Mouse (Mus musculus) adrenal gland, adult (tissue): Measurements from ENCODE around the gene Zfp62.

Experiments used
- DNase-seq, 2 experiments: peaks; one replicate each; pipeline ENCODE4 v3.0.0; 2022 to 2023; ENCODE audit warnings: low spot score in 1 of 2; ENCODE audit not compliant: inconsistent age in 2 of 2

The Zfp62 gene

DNA sequence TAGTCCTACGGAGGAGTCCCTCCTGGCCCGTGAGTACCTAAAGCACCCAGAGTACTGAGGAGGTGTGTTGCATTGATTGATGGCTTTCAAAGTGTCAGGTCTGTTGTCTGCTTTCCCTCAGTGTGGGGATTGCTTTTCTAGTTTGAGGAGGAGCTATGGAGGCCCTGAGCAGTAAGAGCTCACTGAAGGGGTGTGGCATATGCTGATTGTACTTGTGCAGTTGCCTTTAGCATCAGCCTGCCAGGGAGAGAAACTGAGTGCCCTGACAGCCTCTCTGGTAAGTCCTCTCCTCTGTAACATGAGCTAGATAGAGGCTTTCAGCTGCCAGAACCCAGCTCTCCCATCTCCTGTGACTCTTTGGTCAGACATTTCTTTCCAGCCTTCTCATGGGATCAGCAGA lies 44.2 kb downstream of the Zfp62 start:
- DNase-seq, result no peak

DNA sequence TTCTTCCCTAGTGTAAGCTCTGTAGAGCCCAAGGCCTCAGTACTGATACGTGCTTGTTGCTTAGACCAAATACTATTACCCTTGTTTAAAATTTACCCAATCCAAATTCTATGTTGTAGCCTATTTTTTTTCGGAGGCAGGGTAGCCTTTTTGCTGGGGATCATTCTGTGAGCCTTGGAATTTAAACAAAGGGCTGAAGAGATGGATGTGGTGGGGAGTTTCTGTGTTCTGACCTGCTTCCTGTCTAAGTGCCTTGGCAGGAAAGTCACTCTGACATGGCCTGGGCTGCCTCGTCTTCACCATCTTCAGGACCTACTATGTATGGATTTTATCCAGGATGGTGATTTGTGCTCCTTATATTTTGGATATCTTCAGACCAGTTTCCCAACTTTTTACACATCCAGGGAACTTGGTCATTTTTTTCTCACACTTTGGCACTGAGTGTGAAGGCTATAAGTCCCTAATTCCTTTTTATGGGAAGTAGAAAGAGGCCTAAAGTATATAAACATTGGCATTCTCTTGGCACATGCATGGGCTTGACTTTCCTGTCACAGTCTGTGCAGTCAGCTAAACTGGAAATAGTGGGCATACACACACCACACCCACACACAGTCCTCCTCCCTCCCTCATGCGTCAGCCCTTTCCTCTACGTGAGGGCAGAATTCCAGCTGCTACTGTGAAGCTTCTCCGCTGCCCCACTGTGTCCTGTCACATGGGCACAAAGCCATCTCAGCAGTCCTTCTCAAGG lies 45.3 kb downstream of the Zfp62 start:
- DNase-seq, result peak; percentile 82 to 88

DNA sequence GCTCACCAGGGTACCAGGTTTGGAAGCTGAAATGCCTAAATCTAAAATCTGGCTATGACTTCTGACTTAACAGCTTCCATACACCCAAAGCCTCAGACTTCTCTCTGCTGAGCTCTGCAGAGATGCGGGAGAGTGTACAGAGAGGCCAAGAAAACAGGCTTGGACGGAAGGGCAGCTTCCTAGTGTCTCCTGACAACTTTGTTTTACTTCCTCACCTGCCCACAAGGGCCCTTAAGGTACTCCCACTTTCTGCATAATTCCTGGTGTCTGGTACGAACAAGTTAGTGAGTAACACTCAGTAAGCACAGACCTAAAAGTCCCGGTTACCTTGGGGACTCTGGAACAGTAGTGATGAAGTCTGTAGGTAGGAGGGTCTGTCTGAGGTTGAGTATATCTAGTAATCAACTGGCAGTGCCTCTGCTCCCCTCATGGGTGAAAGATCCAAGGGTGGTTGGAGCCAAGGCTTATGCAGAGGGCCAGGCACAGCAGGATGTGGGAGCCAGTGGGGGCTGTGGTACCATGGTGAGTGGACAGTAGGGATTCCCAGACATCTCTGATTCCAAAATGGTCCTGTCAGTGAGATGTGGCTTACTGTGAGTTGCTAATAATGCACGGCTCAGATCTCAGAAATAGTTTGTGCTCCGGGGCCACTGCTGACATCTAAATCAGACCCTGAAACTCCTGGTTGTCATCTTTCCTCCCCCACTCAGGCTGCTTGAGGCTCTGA lies 46.0 kb downstream of the Zfp62 start:
- DNase-seq, result peak in 1 of 2 experiments; percentile 64

DNA sequence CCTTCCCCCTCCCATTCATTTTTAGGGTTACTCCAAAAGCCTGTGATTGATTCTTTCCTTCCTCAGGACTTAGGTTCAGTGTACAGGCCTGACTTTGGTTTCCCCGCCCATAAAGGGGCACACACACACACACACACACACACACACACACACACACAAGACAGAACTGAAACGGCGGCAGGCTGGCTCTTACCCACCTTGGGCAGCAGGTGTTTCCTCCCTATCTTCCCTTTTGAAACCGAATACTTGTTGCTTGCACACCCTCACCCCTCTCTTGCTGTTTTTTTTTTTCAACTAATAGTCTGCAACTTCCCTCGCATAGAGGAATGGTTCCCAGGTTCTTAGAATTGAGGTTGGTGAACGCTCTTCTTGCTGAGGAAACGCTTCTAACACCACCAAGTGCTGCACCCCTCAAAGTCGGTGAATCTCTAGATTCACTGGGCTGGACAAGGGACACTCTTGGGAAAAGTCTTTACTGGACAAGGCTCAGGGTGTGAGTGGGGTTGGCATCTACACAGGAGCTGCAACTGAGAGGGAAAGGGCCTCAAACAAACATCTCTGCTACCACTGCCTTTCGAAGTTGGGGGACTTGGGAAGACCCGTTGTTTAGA lies 46.8 kb downstream of the Zfp62 start:
- DNase-seq, result peak in 1 of 2 experiments; percentile 41

DNA sequence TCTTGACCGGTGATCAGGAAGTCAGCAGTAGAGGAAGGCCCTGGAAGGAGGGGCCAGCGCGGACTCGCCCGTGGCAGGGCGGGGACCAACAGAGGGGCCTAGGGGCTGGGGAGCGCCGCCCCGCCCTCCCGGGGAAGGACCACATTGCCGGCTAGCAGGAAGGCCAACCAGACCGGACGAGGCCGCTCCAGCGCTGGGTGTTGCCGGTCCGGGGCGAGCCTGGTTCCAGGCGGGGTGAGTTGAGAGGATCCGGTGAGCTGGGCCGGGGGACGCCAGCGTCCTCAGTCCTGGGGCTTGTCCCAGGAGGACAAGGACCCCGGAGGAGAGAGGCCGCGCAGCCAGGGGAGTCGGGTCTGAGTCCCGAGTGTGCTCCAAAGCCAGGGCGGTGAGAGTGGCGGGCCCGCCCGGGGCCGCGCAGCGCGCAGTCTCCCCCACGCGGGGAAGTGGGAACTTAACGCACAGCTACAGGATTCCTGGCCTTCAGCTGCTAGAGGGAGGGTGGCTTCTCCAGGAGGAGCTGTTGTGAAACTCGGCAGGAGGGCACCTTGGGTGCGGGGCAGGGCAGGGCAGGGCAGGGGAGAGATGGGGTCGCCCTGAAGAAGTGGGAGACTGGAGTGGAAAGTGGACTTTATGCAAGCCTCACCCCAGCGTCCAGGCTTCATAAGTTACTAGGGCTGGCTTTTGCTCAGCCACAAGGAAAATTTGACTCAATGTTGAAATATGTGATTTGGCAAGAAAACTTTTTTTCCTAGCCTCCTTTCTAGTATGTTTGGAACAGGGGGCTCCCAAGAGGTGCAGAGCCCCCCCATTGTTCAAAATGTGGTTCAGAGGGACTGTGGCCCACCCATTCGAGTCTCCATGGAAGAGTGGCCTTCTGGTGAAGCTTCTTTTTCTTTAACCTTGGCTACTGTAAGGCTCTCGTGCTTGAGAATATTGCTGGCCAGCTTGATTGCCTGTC lies 47.6 kb downstream of the Zfp62 start:
- peak; percentile 95 to 98 for DNase-seq

DNA sequence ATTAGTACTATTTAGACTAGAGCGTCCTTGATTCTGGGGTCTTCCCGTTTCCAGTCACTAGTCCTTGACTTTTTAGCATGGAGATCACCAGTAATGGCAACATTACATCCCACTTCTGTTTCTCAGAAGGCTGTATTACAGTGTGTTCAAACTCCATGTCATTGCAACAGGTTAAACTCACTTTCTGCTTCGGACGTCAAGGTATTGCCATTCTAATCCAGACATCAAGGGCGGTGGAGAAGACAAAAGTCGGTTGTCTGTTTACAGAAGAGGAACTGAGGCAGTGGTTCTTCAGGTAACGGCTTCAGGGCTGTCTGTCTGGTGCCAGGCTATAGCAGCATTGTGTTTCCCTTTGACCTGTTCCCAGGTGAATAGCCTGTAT lies 48.3 kb downstream of the Zfp62 start:
- DNase-seq, result peak in 1 of 2 experiments; percentile 87

DNA sequence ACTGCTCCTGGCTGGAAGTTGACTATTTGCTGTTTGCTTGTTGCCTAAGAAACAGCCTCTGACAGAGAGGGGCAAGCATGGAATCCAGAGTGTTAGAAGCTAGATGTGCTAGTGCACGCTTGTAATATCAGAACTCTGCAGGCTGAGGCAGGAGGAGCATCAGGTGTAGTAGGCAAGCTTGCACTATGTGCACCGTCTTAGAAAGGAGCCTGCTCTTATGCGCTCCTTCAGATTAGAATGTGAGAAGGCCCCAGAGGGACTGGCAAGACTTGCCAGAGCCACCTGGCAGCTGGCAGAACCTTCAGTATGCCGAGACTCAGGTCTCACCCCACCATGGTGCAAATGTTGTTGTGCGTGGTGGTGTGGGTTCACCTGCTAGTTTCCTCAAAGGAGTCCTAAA lies 49.0 kb downstream of the Zfp62 start:
- DNase-seq, result peak in 1 of 2 experiments; percentile 60

DNA sequence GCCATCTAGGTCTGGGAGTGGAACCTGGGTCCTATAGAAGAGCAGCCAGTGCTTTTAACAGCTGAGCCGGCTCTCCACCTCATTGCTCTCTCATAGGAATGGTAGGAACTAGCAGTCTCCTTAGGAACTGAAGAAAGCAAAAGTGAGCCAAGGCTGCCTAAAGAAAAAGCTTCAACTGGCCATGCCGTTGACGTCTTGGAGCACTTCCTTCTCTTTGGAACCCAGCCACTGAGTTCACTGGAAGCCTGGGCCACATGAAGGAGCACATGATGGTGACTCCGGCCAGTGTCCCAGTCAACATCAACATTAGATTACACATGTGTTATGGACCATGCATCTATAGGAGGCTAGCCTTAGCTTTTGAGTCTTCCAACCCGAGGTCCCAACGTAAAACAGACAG lies 49.9 kb downstream of the Zfp62 start:
- DNase-seq, result peak in 1 of 2 experiments; percentile 65

DNA sequence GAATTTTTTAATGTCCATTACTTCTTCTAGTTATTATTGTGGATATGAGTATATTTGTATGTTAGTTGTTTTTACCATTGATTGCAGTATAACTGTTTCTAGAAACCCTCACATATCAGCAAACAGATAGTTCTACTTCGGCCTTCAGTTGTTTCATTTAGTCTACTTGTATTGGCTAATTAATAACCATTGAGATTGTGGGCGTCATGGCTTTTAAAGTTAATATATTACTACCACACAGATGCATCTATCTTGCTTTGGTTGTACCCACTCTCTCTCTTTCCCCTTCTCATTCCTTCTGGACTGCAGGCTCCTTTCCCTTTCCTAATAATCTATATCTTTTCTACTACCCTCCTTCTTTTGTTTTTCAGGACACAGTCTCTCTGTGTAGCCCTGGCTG lies 56.2 kb downstream of the Zfp62 start:
- DNase-seq, result peak in 1 of 2 experiments; percentile 19

DNA sequence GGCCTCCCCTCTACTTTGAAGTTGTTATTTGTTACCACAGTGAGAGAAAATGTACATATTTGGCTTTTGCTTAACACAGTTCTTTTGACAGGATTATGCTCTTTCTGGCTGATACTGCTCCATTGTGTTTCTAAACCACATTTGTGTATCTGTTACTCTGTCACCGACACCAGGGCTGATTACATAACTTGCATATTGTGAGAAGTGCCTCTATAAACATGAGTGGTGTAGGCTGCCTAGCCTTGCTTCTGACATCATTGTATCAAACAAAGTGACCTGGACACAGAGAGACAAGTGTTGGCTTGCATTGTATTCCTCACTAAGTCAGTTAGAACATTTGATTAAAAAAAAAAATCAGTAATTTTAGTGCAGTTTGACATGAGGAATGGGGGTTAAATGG lies 56.7 kb downstream of the Zfp62 start:
- DNase-seq, result peak in 1 of 2 experiments; percentile 53

DNA sequence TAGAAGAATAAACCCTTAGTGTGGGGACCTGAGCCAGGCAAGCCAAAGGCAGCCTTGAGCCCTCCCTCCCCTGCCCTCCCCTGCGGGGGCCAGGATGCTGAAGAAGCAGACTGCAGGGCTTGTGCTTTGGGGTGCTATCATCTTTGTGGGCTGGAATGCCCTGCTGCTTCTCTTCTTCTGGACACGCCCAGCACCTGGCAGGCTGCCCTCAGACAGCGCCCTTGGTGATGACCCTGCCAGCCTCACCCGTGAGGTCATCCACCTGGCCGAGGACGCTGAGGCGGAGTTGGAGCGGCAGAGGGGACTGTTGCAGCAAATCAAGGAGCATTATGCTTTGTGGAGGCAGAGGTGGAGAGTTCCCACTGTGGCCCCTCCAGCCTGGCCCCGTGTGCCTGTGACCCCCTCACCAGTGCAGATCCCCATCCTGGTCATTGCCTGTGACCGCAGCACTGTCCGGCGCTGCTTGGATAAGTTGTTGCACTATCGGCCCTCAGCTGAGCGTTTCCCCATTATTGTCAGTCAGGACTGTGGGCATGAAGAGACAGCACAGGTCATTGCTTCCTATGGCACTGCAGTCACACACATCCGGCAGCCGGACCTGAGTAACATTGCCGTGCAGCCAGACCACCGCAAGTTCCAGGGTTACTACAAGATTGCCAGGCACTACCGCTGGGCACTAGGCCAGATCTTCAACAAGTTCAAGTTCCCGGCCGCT lies 57.7 kb downstream of the Zfp62 start:
- peak; percentile 89 to 96 for DNase-seq

DNA sequence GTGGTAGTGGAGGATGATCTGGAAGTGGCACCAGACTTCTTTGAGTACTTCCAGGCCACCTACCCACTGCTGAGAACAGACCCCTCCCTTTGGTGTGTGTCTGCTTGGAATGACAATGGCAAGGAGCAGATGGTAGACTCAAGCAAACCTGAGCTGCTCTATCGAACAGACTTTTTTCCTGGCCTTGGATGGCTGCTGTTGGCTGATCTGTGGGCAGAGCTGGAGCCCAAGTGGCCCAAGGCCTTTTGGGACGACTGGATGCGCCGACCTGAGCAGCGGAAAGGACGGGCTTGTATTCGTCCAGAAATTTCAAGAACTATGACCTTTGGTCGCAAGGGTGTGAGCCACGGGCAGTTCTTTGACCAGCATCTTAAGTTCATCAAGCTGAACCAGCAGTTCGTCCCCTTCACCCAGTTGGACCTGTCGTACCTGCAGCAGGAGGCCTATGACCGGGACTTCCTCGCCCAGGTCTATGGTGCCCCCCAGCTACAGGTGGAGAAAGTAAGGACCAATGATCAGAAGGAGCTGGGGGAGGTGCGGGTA lies 58.3 kb downstream of the Zfp62 start:
- no peak for DNase-seq

DNA sequence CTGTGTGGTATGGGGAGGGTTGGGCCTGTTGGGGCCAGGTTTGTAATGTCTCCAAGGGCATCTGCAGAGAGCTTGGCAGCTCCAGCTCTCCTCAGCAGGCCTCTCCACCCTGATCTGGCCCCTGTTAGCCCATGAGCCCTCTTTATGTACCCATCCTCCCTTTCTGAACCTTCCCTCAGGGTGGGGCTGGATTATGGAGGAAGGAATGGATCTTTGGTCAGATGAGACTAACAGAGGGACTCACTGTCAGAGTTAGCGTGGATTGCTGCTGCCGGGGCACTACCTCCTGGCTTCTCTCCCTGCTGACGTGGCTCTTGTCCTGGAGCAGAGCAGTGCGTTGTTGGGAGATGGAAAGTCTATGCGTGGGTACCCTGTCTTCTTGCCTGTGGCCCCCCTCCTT lies 59.2 kb downstream of the Zfp62 start:
- no peak for DNase-seq

DNA sequence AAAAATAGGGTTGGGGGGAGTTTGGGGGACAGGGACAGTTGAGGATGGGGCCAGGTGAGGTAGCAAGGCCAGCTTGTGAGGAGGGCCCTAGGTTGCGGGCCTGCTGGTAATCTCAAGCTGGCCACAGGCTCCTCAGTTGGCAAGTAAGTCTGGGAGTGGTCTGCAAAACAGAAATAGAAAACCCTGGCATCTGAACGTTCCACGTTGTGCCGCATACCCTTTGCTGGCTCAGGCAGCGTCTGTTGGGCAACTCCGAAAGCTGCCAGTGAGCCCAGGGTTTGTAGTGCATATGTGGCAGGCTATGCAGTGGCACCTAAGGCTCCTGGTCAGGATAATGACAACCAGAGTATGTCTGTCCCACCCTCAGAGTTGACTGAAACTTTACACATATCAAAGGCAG lies 60.1 kb downstream of the Zfp62 start:
- peak in 1 of 2 experiments; percentile 44 for DNase-seq

DNA sequence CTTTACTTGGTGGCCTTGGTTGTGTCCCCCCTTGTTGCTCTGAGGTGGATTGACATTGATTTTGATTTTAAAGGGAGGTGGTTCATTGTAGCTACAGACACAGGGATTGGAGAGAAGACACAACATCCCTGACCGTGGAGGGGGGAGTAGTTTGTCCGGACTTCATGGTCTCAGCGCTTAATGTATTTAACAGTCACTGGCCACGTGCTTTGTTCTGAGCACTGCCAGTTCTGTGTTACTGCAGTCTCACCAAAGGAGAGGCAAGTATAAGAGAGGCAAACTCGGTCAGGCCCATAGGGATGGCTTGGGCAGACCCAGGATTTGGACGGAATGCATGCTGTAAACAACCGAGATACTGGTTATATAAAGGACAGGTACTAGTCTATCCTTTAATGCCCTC lies 61.0 kb downstream of the Zfp62 start:
- no peak for DNase-seq

DNA sequence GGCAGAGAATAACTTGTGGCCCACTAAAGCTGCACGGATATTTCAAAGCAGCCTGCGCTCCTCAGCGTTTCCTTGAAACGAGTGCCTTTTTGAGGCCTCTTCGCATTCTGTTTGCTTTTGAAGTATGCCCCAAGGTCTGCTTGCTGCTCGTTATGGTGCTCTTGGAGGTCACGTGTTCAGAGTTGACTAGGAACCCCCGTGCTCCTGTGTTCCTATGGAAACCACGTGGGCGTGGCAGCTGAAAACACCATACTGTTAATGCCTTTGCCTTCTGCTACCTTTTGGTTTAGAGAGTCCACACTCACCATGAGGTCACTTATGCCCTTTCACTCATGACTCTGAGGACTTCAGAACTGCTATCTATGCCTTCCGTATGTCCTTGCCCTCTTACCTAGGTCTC lies 61.5 kb downstream of the Zfp62 start:
- DNase-seq, result peak; percentile 30 to 68

DNA sequence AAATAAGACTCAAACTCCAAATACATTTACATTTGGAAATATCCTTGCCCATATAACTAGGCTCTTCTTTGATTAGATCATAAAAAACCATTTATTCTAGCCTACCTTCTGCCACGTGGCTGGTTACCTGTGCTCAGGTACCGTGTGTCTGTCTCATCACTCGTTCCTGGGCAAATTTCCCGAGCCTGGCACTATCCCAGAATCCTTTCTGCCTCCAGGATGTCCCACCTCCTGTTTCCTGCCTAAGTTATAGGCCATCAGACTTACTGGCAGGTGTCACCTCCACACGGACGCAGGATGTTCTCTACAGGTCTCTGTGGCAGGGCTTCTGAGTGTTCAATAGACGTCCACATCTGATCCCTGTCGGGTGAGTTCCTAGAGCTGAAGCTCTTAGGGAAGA lies 62.0 kb downstream of the Zfp62 start:
- DNase-seq, result peak in 1 of 2 experiments; percentile 36

DNA sequence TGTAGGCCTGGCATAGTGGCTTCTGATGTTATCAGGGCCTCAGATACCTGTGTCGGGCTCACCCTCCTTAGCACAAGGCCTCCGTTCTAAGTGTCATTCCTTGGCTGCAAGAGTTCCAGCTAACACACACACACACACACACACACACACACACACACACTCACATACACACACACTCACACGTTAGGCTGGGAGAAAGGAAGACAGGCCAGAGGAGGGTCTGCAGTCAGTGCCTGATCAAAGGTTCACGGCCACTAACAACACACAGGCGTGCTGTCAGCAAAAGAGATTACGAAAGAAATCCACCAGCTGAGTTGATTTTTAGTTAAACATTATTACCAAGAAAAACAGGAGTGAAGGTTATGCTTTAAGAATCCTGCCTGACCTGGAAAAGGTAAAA lies 63.6 kb downstream of the Zfp62 start:
- DNase-seq, result no peak

DNA sequence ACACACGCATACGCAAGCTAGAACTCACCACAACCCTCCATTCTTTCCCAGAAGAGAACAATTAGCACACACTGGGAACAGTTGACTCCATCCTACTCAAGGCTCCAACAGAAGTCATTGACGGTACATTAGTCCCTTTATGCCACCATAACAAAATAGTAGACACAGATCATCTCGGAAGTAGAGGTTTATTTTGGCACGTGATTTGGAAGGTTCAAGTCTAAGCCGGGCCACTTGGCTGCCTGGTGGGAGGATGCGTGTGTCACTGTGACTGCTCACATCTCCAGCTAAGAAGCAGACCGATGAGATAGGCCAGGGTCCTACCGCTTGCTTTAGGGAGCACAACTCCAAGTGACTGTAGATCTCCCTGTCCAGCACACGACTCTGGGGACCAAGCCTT lies 64.2 kb downstream of the Zfp62 start:
- DNase-seq, result peak in 1 of 2 experiments; percentile 28

DNA sequence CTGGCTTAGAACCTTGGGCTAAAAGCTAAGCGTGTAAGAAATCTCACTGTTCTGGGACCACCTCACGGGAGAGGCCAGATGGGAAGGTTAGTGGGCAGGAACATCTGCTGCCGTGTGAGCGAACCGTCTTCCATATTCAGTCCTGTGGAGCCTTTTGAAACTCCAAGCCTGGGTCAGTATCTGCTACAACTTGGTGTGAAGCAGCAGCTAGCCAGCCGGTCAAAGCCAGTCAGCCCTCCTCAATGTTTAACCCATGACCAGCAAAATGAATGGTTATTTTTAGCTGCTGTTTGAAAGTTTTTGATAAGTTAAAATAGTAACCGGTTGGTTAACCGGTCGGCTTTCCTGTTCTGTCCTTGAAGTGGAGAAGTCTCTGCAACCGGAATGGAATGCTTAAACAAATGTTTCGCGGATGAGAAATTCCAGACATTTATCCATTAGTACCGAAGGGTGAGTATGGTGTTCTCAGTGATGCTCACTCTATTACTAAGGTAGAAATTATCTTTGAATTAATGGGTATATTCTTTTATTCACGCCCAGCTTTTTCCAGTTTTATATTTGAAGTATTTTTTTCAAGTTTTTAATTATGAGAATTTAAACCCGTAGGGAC lies 65.0 kb downstream of the Zfp62 start:
- DNase-seq, result peak in 1 of 2 experiments; percentile 28
